ENCODE assay signal across 19 mouse cellular contexts in the genomic region with DNA sequence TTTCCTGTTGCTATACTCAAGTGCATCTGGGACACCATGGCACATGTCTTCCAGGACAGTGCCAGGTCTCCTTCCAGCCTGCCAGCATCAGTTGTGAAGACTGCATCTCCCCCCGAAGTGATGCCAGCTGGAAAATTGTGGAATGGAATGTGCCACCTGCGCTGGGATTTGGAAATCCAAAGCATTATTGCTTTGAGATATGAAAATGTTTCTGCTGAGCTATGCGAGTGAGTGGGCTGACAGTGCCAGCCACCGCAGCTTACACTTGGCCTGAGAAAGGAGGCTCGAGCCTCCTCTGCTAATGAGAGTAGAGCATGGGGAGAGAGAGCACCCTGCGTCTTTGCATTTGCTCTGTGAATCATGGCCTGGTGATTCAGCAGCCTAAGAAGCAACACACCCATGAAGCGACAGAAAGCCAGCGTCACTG. TPM values are rescaled to one million over a fixed set of nuclear protein-coding genes. Genes with fewer than 3 reads are reported as not detected.
DNase-seq lines count a peak whose midpoint lies in the region; ATAC-seq and TF ChIP-seq lines count a peak whose summit lies in the region.
"Had no signal": no experiment of that assay in that cellular context is flagged by ENCODE, and none has a peak within 500 bp of the region (broad histone marks: within the 10 kb centered on the region; RNA-seq: fewer than 3 reads in every experiment).

No protein-coding gene starts in this region.

- ATAC-seq in hindbrain, postnatal 0 days: no peak
- no peak for ATAC-seq in hindbrain, embryonic 13.5 days (ENCODE audit: low FRiP score)

- H3K9ac ChIP-seq in hindbrain, postnatal 0 days (replicated peaks; ENCODE audit: low read length): no peak overlapping the region
- no peak overlapping the region for H3K9ac ChIP-seq in hindbrain, embryonic 13.5 days
- H3K9ac ChIP-seq: hindbrain, embryonic 12.5 days had no signal

- no peak overlapping the region for H3ac ChIP-seq in myocyte (ENCODE audit: control insufficient read depth, insufficient read length)

- H3K36me3 ChIP-seq in hindbrain, postnatal 0 days (ENCODE audit: insufficient read depth, low read length): no peaks in the 10 kb centered on the region
- H3K36me3 ChIP-seq in hindbrain, embryonic 13.5 days: no peaks in the 10 kb centered on the region
- no peaks in the 10 kb centered on the region for H3K36me3 ChIP-seq in myocyte (ENCODE audit: control insufficient read depth, insufficient read depth)
- H3K36me3 ChIP-seq: hindbrain, embryonic 12.5 days had no signal

- no peaks in the 10 kb centered on the region for H3K9me3 ChIP-seq in hindbrain, postnatal 0 days (ENCODE audit: low read length)
- H3K9me3 ChIP-seq in hindbrain, embryonic 13.5 days: no peaks in the 10 kb centered on the region
- H3K9me3 ChIP-seq: hindbrain, embryonic 12.5 days had no signal

- H3K79me2 ChIP-seq in myocyte (ENCODE audit: control insufficient read depth, insufficient read depth): no peaks in the 10 kb centered on the region

- no peak overlapping the region for H3K4me2 ChIP-seq in hindbrain, postnatal 0 days (ENCODE audit: low read depth, low read length)
- H3K4me2 ChIP-seq in hindbrain, embryonic 13.5 days: no peak overlapping the region
- H3K4me2 ChIP-seq in myocyte (ENCODE audit: low read depth): peak overlapping the region; percentile 25
- H3K4me2 ChIP-seq: hindbrain, embryonic 12.5 days had no signal

- no peak for TF ChIP-seq POLR2A in myocyte (IDR thresholded peaks at IDR 0.05; ENCODE audit: insufficient read length, low read depth)

- no peak for TF ChIP-seq CTCF in hindbrain, postnatal 0 days (IDR thresholded peaks at IDR 0.05; ENCODE audit: low read depth)

- H3K4me3 ChIP-seq in hindbrain, postnatal 0 days (ENCODE audit: low read length): no peak overlapping the region
- no peak overlapping the region for H3K4me3 ChIP-seq in hindbrain, embryonic 13.5 days
- H3K4me3 ChIP-seq in myocyte: no peak overlapping the region
- H3K4me3 ChIP-seq: hindbrain, embryonic 12.5 days had no signal

- WGBS in hindbrain, postnatal 0 days: 62% methylated on average over 8 of the region's 8 CpGs
- 87% methylated on average over 8 of the region's 8 CpGs for WGBS in hindbrain, embryonic 13.5 days

- H3K4me1 ChIP-seq in hindbrain, postnatal 0 days (ENCODE audit: insufficient read depth, low read length): no peaks in the 10 kb centered on the region; the same call in 1 of the 2 replicates
- no peaks in the 10 kb centered on the region for H3K4me1 ChIP-seq in hindbrain, embryonic 13.5 days (replicated peaks)
- H3K4me1 ChIP-seq: hindbrain, embryonic 12.5 days had no signal

- no peak overlapping the region; the same call in 1 of the 2 replicates for H3K27ac ChIP-seq in hindbrain, postnatal 0 days
- no peak overlapping the region for H3K27ac ChIP-seq in hindbrain, embryonic 13.5 days
- H3K27ac ChIP-seq: hindbrain, embryonic 12.5 days had no signal

- peak; percentile 39 for DNase-seq in hindbrain, postnatal 0 days (ENCODE audit: low spot score)
- peak; percentile 95 for DNase-seq in brain, adult 2 months (ENCODE audit: low read depth, low spot score)
- peak; percentile 81 for DNase-seq in cerebellum, adult 9-10 months
- no peak for DNase-seq in kidney, adult 9 months
- no peak for DNase-seq in adrenal gland, adult 8-10 months
- DNase-seq in ovary, adult 18-20 months (ENCODE audit: low spot score): no peak
- DNase-seq: adrenal gland, postnatal 36 days; gastrocnemius, postnatal 25 days; kidney, adult 8-10 months; lung, adult 18-20 months had no signal

- no peaks in the 10 kb centered on the region for H3K27me3 ChIP-seq in hindbrain, postnatal 0 days (ENCODE audit: insufficient read depth, low read length)
- H3K27me3 ChIP-seq in hindbrain, embryonic 13.5 days: no peaks in the 10 kb centered on the region
- no peaks in the 10 kb centered on the region for H3K27me3 ChIP-seq in myocyte (ENCODE audit: control insufficient read depth, insufficient read depth, insufficient read length)
- H3K27me3 ChIP-seq: CH12.LX; hindbrain, embryonic 12.5 days had no signal

TF ChIP-seq in myocyte, 11 proteins besides CTCF, POLR2A, EP300 and RAD21:
- TF ChIP-seq E2F4 (IDR thresholded peaks at IDR 0.05; ENCODE audit: insufficient read depth) (no peak), USF1 (IDR thresholded peaks at IDR 0.05; ENCODE audit: low read depth) (no peak), CEBPB (IDR thresholded peaks at IDR 0.05; ENCODE audit: insufficient read depth, poor library complexity, severe bottlenecking) (no peak), TCF12 (IDR thresholded peaks at IDR 0.05; ENCODE audit: insufficient read depth, poor library complexity, severe bottlenecking) (no peak), POLR2AphosphoS2 (IDR thresholded peaks at IDR 0.05; ENCODE audit: insufficient read length, low read depth) (no peak), MYOD1 (IDR thresholded peaks at IDR 0.05; ENCODE audit: control insufficient read depth in 1 of 3, insufficient read length in 2 of 3, low read depth in 2 of 3) (no peak), SRF (IDR thresholded peaks at IDR 0.05; ENCODE audit: control insufficient read depth, insufficient read length, low read depth) (no peak), TCF3 (IDR thresholded peaks at IDR 0.05; ENCODE audit: insufficient read length, low read depth) (no peak), MAX (IDR thresholded peaks at IDR 0.05; ENCODE audit: low read depth) (no peak)

RNA-seq across cellular contexts. Expression of a gene that starts 5.9 kb away (rescaled TPM):
- not detected in 2 replicates for total RNA-seq in hindbrain, postnatal 0 days (2014; rRNA removed)
- not detected in 2 replicates for polyA plus RNA-seq in hindbrain, postnatal 0 days (2015; fragmentation: Nextera tagmentation; extraction: Ambion mirVana)
- polyA plus RNA-seq in hindbrain, embryonic 13.5 days (2015; fragmentation: Nextera tagmentation; extraction: Ambion mirVana): not detected in 2 replicates
- not detected for polyA plus RNA-seq in myocyte (2012; fragmentation: generic; extraction: Trizol)
- not detected for total RNA-seq in adrenal gland, adult 8-10 months (2022)
- total RNA-seq: adrenal gland, postnatal 36 days; CH12.LX; gastrocnemius, postnatal 25 days; megakaryocyte, adult 5-6 weeks had no signal
- polyA plus RNA-seq: cortical plate, adult 2 months; heart, embryonic 14.5 days; hindbrain, embryonic 12.5 days; limb, embryonic 11.5 days; stomach, embryonic 16.5 days had no signal

RNA-seq across cellular contexts. Expression of a gene that starts 30.8 kb away (rescaled TPM):
- total RNA-seq in hindbrain, postnatal 0 days (2014; rRNA removed): 30.4 and 36.0 TPM in 2 replicates
- 48.4 and 53.5 TPM in 2 replicates for polyA plus RNA-seq in hindbrain, postnatal 0 days (2015; fragmentation: Nextera tagmentation; extraction: Ambion mirVana)
- 9.1 and 11.8 TPM in 2 replicates for polyA plus RNA-seq in hindbrain, embryonic 13.5 days (2015; fragmentation: Nextera tagmentation; extraction: Ambion mirVana)
- 0.02 TPM for polyA plus RNA-seq in myocyte (2012; fragmentation: generic; extraction: Trizol)
- total RNA-seq in adrenal gland, adult 8-10 months (2022): 10 to 100 TPM in 1 of 4 experiments, 1 to 10 TPM in 2, under 1 TPM in 1; 0.94 to 11.5 (median 2.9) TPM
- total RNA-seq: CH12.LX had no signal

Comparison
In these comparisons a context has a peak if more than half of its experiments do, and no peak if none do; other contexts are left out.
1. DNase-seq: peak in hindbrain, postnatal 0 days (single experiment), brain, adult 2 months (single experiment) and cerebellum, adult 9-10 months (single experiment); none in kidney, adult 9 months (single experiment), adrenal gland, adult 8-10 months (single experiment) and ovary, adult 18-20 months (single experiment).